ENCODE assay signal across 8 mouse cellular contexts in genomic region chr10:117375163-117375562, GRCm38 (mm10). TPM values are rescaled to one million over a fixed set of nuclear protein-coding genes. Genes with fewer than 3 reads are reported as not detected.
A peak's percentile ranks its signal among the peaks of the same experiment; 100 is the strongest.
DNase-seq lines count a peak whose midpoint lies in the region; ATAC-seq and TF ChIP-seq lines count a peak whose summit lies in the region.

No protein-coding gene starts in this region.

- peak overlapping the region; percentile 99; the same call in 1 of the 2 replicates for H3K9ac ChIP-seq in kidney, postnatal 0 days (ENCODE audit: low read depth, low read length)
- 0 out of 2 replicates have a peak overlapping the region, but pooled peaks have one; percentile 97 for H3K9ac ChIP-seq in intestine, postnatal 0 days (ENCODE audit: low read depth, low read length)
- peak overlapping the region; percentile 100 for H3K9ac ChIP-seq in neural tube, embryonic 14.5 days (replicated peaks; ENCODE audit: low read depth, low read length)

- H3K4me1 ChIP-seq in kidney, postnatal 0 days (replicated peaks; ENCODE audit: insufficient read depth, low read length): peaks cover 10% of the 10 kb centered on the region; the same call in 1 of the 2 replicates
- peaks cover 15% of the 10 kb centered on the region for H3K4me1 ChIP-seq in embryonic facial prominence, embryonic 10.5 days
- no peaks in the 10 kb centered on the region for H3K4me1 ChIP-seq in intestine, postnatal 0 days (replicated peaks; ENCODE audit: control insufficient read depth, insufficient read depth, low read length)
- H3K4me1 ChIP-seq in neural tube, embryonic 14.5 days (ENCODE audit: control insufficient read depth, insufficient read depth, low read length): peaks cover 11% of the 10 kb centered on the region; the same call in 1 of the 2 replicates

- H3K36me3 ChIP-seq in kidney, postnatal 0 days (ENCODE audit: insufficient read depth, low read length): no peaks in the 10 kb centered on the region
- H3K36me3 ChIP-seq in embryonic facial prominence, embryonic 10.5 days (replicated peaks): peaks cover 10% of the 10 kb centered on the region; the same call in 1 of the 2 replicates
- H3K36me3 ChIP-seq in intestine, postnatal 0 days (ENCODE audit: control insufficient read depth, insufficient read depth): no peaks in the 10 kb centered on the region
- H3K36me3 ChIP-seq in neural tube, embryonic 14.5 days (ENCODE audit: control insufficient read depth, insufficient read depth, low read length): no peaks in the 10 kb centered on the region

- no peak for TF ChIP-seq CTCF in kidney, postnatal 0 days (IDR thresholded peaks at IDR 0.05; ENCODE audit: low read depth)
- TF ChIP-seq CTCF in intestine, postnatal 0 days (IDR thresholded peaks at IDR 0.05; ENCODE audit: low read depth): no peak

- intact Hi-C loops in left cerebral cortex, postnatal 14 days (cut with DNase I): loop anchor here (5.0 to 10.0 kb wide), 3 partner anchors 42 to 300 kb away; no protein-coding TSS in a partner anchor

- H3K9me3 ChIP-seq in kidney, postnatal 0 days (replicated peaks; ENCODE audit: low read length): no peaks in the 10 kb centered on the region
- H3K9me3 ChIP-seq in embryonic facial prominence, embryonic 10.5 days: no peaks in the 10 kb centered on the region; the same call in 1 of the 2 replicates
- H3K9me3 ChIP-seq in intestine, postnatal 0 days (ENCODE audit: control insufficient read depth): no peaks in the 10 kb centered on the region
- no peaks in the 10 kb centered on the region for H3K9me3 ChIP-seq in neural tube, embryonic 14.5 days (ENCODE audit: control insufficient read depth, low read length)

- peak overlapping the region; percentile 98 for H3K4me3 ChIP-seq in kidney, postnatal 0 days (replicated peaks; ENCODE audit: low read depth, low read length)
- peak overlapping the region; percentile 85 for H3K4me3 ChIP-seq in embryonic facial prominence, embryonic 10.5 days
- H3K4me3 ChIP-seq in intestine, postnatal 0 days (ENCODE audit: low read depth, low read length): peak overlapping the region; percentile 99
- H3K4me3 ChIP-seq in neural tube, embryonic 14.5 days (ENCODE audit: low read depth, low read length): peak overlapping the region; percentile 99

- no peaks in the 10 kb centered on the region for H3K27me3 ChIP-seq in kidney, postnatal 0 days (ENCODE audit: insufficient read depth, low read length)
- H3K27me3 ChIP-seq in embryonic facial prominence, embryonic 10.5 days (replicated peaks; ENCODE audit: low read depth, poor library complexity, severe bottlenecking): no peaks in the 10 kb centered on the region
- no peaks in the 10 kb centered on the region for H3K27me3 ChIP-seq in intestine, postnatal 0 days (replicated peaks; ENCODE audit: control insufficient read depth, insufficient read depth, low read length)
- H3K27me3 ChIP-seq in neural tube, embryonic 14.5 days (ENCODE audit: control insufficient read depth, insufficient read depth, low read length): no peaks in the 10 kb centered on the region; the same call in 1 of the 2 replicates

- no peak for DNase-seq in kidney, postnatal 0 days (ENCODE audit: low spot score)
- no peak for DNase-seq in kidney, adult 11 months
- no peak for DNase-seq in embryonic facial prominence, embryonic 10.5 days (ENCODE audit: low spot score)
- no peak for DNase-seq in gastrocnemius, postnatal 4 days (ENCODE audit: low spot score in 2 of 2)
- no peak for DNase-seq in ovary, postnatal 36 days (ENCODE audit: low spot score)
- DNase-seq in left cerebral cortex, postnatal 14 days (ENCODE audit: low spot score in 2 of 2): no peak

- WGBS in kidney, postnatal 0 days: 20% methylated on average over 10 of the region's 10 CpGs
- 32% methylated on average over 10 of the region's 10 CpGs for WGBS in embryonic facial prominence, embryonic 10.5 days
- WGBS in intestine, postnatal 0 days: 11% methylated on average over 10 of the region's 10 CpGs
- WGBS in neural tube, embryonic 14.5 days: 20% methylated on average over 10 of the region's 10 CpGs

- H3K4me2 ChIP-seq in kidney, postnatal 0 days (ENCODE audit: low read length): peak overlapping the region; percentile 52
- peak overlapping the region; percentile 79 for H3K4me2 ChIP-seq in intestine, postnatal 0 days (replicated peaks; ENCODE audit: low read depth)
- peak overlapping the region; percentile 75 for H3K4me2 ChIP-seq in neural tube, embryonic 14.5 days (ENCODE audit: low read depth, low read length)

- no peak overlapping the region for H3K27ac ChIP-seq in kidney, postnatal 0 days
- peak overlapping the region; percentile 98 for H3K27ac ChIP-seq in embryonic facial prominence, embryonic 10.5 days (replicated peaks)
- H3K27ac ChIP-seq in intestine, postnatal 0 days (ENCODE audit: low read depth, low read length): no peak overlapping the region
- H3K27ac ChIP-seq in neural tube, embryonic 14.5 days (ENCODE audit: low read depth, low read length): no peak overlapping the region

- no peak for ATAC-seq in kidney, postnatal 0 days (replicated peaks; ENCODE audit: low FRiP score, low read depth)
- no peak for ATAC-seq in intestine, postnatal 0 days
- no peak for ATAC-seq in neural tube, embryonic 14.5 days (ENCODE audit: low read depth)

RNA-seq across cellular contexts. Expression of gene Cpsf6, which starts 4.7 kb away (rescaled TPM):
- polyA plus RNA-seq in kidney, postnatal 0 days (2015; fragmentation: Nextera tagmentation; extraction: Ambion mirVana): 111 and 120 TPM in 2 replicates
- 223 and 230 TPM in 2 replicates for polyA plus RNA-seq in embryonic facial prominence, embryonic 10.5 days (2016; fragmentation: Nextera tagmentation; extraction: Ambion mirVana)
- 41.2 and 45.4 TPM in 2 replicates for polyA plus RNA-seq in intestine, postnatal 0 days (2015; fragmentation: Nextera tagmentation; extraction: Ambion mirVana)
- 180 and 203 TPM in 2 replicates for polyA plus RNA-seq in neural tube, embryonic 14.5 days (2014; fragmentation: Nextera tagmentation; extraction: Ambion mirVana)
- 10 to 100 TPM; 64.2 to 73.4 TPM for total RNA-seq in gastrocnemius, postnatal 4 days (2021)
- total RNA-seq in left cerebral cortex, postnatal 14 days (2021): 100 to 1,000 TPM; 102 TPM
